Mouse (Mus musculus): ENCODE measurements around the gene Exosc8. TPM values are rescaled to one million over a fixed set of nuclear protein-coding genes. Genes with fewer than 3 reads are reported as not detected.
A peak's percentile ranks its signal among the peaks of the same experiment; 100 is the strongest.

Gene Exosc8
- polyA plus RNA-seq, 1 experiment, result 35.9 TPM

GRCm38 (mm10) chr3:54737317-54737716 lies 2.1 kb upstream of the Exosc8 start:
- H3K36me3 ChIP-seq (ENCODE audit: control insufficient read depth, insufficient read depth), result peaks cover 11% of the 10 kb centered on the region
- no peak overlapping the region for H3K4me3 ChIP-seq
- H3ac ChIP-seq (ENCODE audit: control insufficient read depth, insufficient read length), result no peak overlapping the region
- TF ChIP-seq REST (IDR thresholded peaks at IDR 0.05; ENCODE audit: insufficient read depth, insufficient read length), result no peak
- TF ChIP-seq CEBPB (IDR thresholded peaks at IDR 0.05; ENCODE audit: insufficient read depth, poor library complexity, severe bottlenecking), result no peak
- no peak for TF ChIP-seq USF1 (IDR thresholded peaks at IDR 0.05; ENCODE audit: low read depth)
- no peak for TF ChIP-seq MYOG (IDR thresholded peaks at IDR 0.05; ENCODE audit: control insufficient read depth in 1 of 3, insufficient read depth in 1 of 3, insufficient read length in 2 of 3, low read depth in 2 of 3)
- TF ChIP-seq TCF12 (IDR thresholded peaks at IDR 0.05; ENCODE audit: insufficient read depth, poor library complexity, severe bottlenecking), result no peak
- TF ChIP-seq MYOD1 (IDR thresholded peaks at IDR 0.05; ENCODE audit: control insufficient read depth in 1 of 3, insufficient read length in 2 of 3, low read depth in 2 of 3), result no peak
- TF ChIP-seq POLR2A (IDR thresholded peaks at IDR 0.05; ENCODE audit: insufficient read length, low read depth), result no peak
- no peak for TF ChIP-seq MAX (IDR thresholded peaks at IDR 0.05; ENCODE audit: low read depth)
- no peak for TF ChIP-seq POLR2AphosphoS2 (IDR thresholded peaks at IDR 0.05; ENCODE audit: insufficient read length, low read depth)
- TF ChIP-seq TCF3 (IDR thresholded peaks at IDR 0.05; ENCODE audit: insufficient read length, low read depth), result no peak
- TF ChIP-seq SRF (IDR thresholded peaks at IDR 0.05; ENCODE audit: control insufficient read depth, insufficient read length, low read depth), result no peak
- TF ChIP-seq E2F4 (IDR thresholded peaks at IDR 0.05; ENCODE audit: insufficient read depth), result no peak
- H3K27me3 ChIP-seq (ENCODE audit: control insufficient read depth, insufficient read depth, insufficient read length), result no peaks in the 10 kb centered on the region
- peaks cover 27% of the 10 kb centered on the region for H3K79me2 ChIP-seq (ENCODE audit: control insufficient read depth, insufficient read depth)
- H3K4me2 ChIP-seq (ENCODE audit: low read depth), result no peak overlapping the region

GRCm38 (mm10) chr3:54736101-54736927 lies 1.1 kb upstream of the Exosc8 start:
- Histone ChIP-seq H3K27me3 (ENCODE audit: control insufficient read depth, insufficient read depth, insufficient read length) (no peaks in the 10 kb centered on the region), H3ac (ENCODE audit: control insufficient read depth, insufficient read length) (peak overlapping the region; percentile 82), H3K4me2 (ENCODE audit: low read depth) (peak overlapping the region; percentile 97), H3K79me2 (ENCODE audit: control insufficient read depth, insufficient read depth) (peaks cover 27% of the 10 kb centered on the region), H3K4me3 (peak overlapping the region; percentile 90), H3K36me3 (ENCODE audit: control insufficient read depth, insufficient read depth) (peaks cover 13% of the 10 kb centered on the region)
- TF ChIP-seq TCF3 (IDR thresholded peaks at IDR 0.05; ENCODE audit: insufficient read length, low read depth), result no peak
- TF ChIP-seq CEBPB (IDR thresholded peaks at IDR 0.05; ENCODE audit: insufficient read depth, poor library complexity, severe bottlenecking), result peak; percentile 27; the same call in 1 of the 2 replicates
- TF ChIP-seq POLR2A (IDR thresholded peaks at IDR 0.05; ENCODE audit: insufficient read length, low read depth), result peak; percentile 35

- Histone ChIP-seq H3K36me3 (ENCODE audit: control insufficient read depth, insufficient read depth) (peaks cover 17% of the 10 kb centered on the region), H3K4me3 (peak overlapping the region; percentile 90), H3K27me3 (ENCODE audit: control insufficient read depth, insufficient read depth, insufficient read length) (no peaks in the 10 kb centered on the region), H3ac (ENCODE audit: control insufficient read depth, insufficient read length) (peak overlapping the region; percentile 82), H3K4me2 (ENCODE audit: low read depth) (peak overlapping the region; percentile 94), H3K79me2 (ENCODE audit: control insufficient read depth, insufficient read depth) (peaks cover 27% of the 10 kb centered on the region)
- TF ChIP-seq MYOG (IDR thresholded peaks at IDR 0.05; ENCODE audit: control insufficient read depth in 1 of 3, insufficient read depth in 1 of 3, insufficient read length in 2 of 3, low read depth in 2 of 3), result peak in 1 of 3 experiments; percentile 9
- TF ChIP-seq TCF3 (IDR thresholded peaks at IDR 0.05; ENCODE audit: insufficient read length, low read depth), result no peak
- TF ChIP-seq MYOD1 (IDR thresholded peaks at IDR 0.05; ENCODE audit: control insufficient read depth in 1 of 3, insufficient read length in 2 of 3, low read depth in 2 of 3), result no peak
- TF ChIP-seq POLR2AphosphoS2 (IDR thresholded peaks at IDR 0.05; ENCODE audit: insufficient read length, low read depth), result peak; percentile 75
- peak; percentile 80 for TF ChIP-seq POLR2A (IDR thresholded peaks at IDR 0.05; ENCODE audit: insufficient read length, low read depth)
- TF ChIP-seq E2F4 (IDR thresholded peaks at IDR 0.05; ENCODE audit: insufficient read depth), result peak; percentile 76
- no peak for TF ChIP-seq TCF12 (IDR thresholded peaks at IDR 0.05; ENCODE audit: insufficient read depth, poor library complexity, severe bottlenecking)
- no peak for TF ChIP-seq MAX (IDR thresholded peaks at IDR 0.05; ENCODE audit: low read depth)
- TF ChIP-seq REST (IDR thresholded peaks at IDR 0.05; ENCODE audit: insufficient read depth, insufficient read length), result no peak
These were observed 564 bp downstream of the Exosc8 start for GRCm38 (mm10) chr3:54734411-54735246.

- Histone ChIP-seq H3K79me2 (ENCODE audit: control insufficient read depth, insufficient read depth) (peaks cover 27% of the 10 kb centered on the region), H3K4me3 (no peak overlapping the region), H3K36me3 (ENCODE audit: control insufficient read depth, insufficient read depth) (peaks cover 35% of the 10 kb centered on the region), H3K27me3 (ENCODE audit: control insufficient read depth, insufficient read depth, insufficient read length) (no peaks in the 10 kb centered on the region), H3K4me2 (ENCODE audit: low read depth) (no peak overlapping the region), H3ac (ENCODE audit: control insufficient read depth, insufficient read length) (no peak overlapping the region)
- TF ChIP-seq TCF3 (IDR thresholded peaks at IDR 0.05; ENCODE audit: insufficient read length, low read depth) (no peak), CEBPB (IDR thresholded peaks at IDR 0.05; ENCODE audit: insufficient read depth, poor library complexity, severe bottlenecking) (no peak), E2F4 (IDR thresholded peaks at IDR 0.05; ENCODE audit: insufficient read depth) (no peak), TCF12 (IDR thresholded peaks at IDR 0.05; ENCODE audit: insufficient read depth, poor library complexity, severe bottlenecking) (no peak), SRF (IDR thresholded peaks at IDR 0.05; ENCODE audit: control insufficient read depth, insufficient read length, low read depth) (no peak), MYOD1 (IDR thresholded peaks at IDR 0.05; ENCODE audit: control insufficient read depth in 1 of 3, insufficient read length in 2 of 3, low read depth in 2 of 3) (no peak), USF1 (IDR thresholded peaks at IDR 0.05; ENCODE audit: low read depth) (no peak), REST (IDR thresholded peaks at IDR 0.05; ENCODE audit: insufficient read depth, insufficient read length) (no peak), MAX (IDR thresholded peaks at IDR 0.05; ENCODE audit: low read depth) (no peak), MYOG (IDR thresholded peaks at IDR 0.05; ENCODE audit: control insufficient read depth in 1 of 3, insufficient read depth in 1 of 3, insufficient read length in 2 of 3, low read depth in 2 of 3) (no peak), POLR2A (IDR thresholded peaks at IDR 0.05; ENCODE audit: insufficient read length, low read depth) (no peak), POLR2AphosphoS2 (IDR thresholded peaks at IDR 0.05; ENCODE audit: insufficient read length, low read depth) (no peak)
These were observed 2.8 kb downstream of the Exosc8 start for GRCm38 (mm10) chr3:54732371-54732770.
